Mouse (Mus musculus) erythroblast, adult 5-6 weeks (primary cell): Measurements from ENCODE around the gene Nr4a1. TPM values are rescaled to one million over a fixed set of nuclear protein-coding genes. Genes with fewer than 3 reads are reported as not detected.

Source experiments
- ATAC-seq: replicated peaks from 2 replicates; pipeline ENCODE4 v1.8.0; 2016; ENCODE audit warnings: moderate number of reproducible peaks, mild to moderate bottlenecking, moderate TSS enrichment, inconsistent platforms; ENCODE audit not compliant: poor library complexity, low FRiP score, severe bottlenecking
- total RNA-seq, 2 experiments: library from RNA; stranded (forward) in 1 of 2; stranded (reverse) in 1 of 2; fragments of 150-400 nt in 1 of 2; fragments of 200-764, 138-1000 nt in 1 of 2; gene quantifications; 2 replicates each; pipeline versions ENCODE4 v1.2.3 to v1.2.4; 2015 to 2017; ENCODE audit warnings: low replicate concordance in 2 of 2

Gene Nr4a1
- total RNA-seq, 2 experiments from 2014 or later: 3.3 to 15.7 TPM

DNA sequence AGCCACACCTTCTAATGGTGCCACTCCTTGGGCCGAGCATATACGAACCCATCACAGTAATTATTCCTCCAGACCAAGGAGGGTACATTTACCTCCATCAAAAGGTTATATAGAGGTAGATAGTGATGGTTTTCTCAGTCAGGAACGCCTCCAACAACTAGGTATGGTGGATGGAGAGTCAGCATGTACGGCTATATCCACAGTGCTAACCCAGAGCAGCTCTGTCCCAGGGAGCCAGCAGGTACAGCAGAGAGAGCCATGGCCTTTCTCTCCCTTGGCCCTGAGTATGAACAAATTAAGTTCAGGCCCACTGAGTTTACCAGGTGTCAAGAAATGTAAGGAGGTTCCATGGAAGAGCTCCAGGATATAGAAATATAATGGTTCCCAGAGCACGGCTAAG, 2.1 kb upstream of the Nr4a1 start:
- no peak for ATAC-seq

DNA sequence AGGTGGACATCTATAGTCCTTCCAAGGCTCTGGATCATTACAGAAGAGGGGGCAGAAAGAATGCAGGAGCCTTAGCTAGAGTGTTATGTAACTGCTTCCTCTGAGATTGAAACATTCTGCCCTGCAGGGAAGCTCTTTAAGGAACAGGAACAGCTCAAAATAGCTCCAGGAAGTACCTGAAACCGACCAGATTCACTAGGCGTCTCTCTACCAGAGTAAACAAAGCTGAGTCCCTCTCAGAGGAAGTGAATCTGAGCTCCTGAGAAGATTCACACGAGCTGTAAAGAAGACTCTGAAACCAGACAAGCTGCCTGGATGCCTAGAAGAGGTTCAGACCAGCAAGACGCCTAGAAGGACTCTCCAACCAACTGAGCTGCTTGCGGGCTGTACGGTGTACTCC, 1.5 kb upstream of the Nr4a1 start:
- ATAC-seq: no peak

DNA sequence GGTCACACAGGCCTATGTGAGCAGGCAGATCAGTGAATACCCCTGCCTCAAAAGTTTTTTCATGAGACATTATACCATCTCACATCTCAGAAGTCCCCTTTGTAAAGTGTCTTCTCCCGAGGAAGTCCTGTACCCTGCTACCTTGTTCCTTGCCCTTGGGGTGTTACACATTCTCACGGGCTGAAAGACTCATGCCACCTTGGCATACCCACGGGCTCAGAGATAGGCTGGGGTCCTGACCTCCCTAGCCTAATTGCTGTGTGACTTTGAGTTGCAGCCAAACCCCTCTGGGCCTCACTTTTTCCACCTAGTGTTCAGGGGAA, 545 bp upstream of the Nr4a1 start:
- no peak for ATAC-seq

DNA sequence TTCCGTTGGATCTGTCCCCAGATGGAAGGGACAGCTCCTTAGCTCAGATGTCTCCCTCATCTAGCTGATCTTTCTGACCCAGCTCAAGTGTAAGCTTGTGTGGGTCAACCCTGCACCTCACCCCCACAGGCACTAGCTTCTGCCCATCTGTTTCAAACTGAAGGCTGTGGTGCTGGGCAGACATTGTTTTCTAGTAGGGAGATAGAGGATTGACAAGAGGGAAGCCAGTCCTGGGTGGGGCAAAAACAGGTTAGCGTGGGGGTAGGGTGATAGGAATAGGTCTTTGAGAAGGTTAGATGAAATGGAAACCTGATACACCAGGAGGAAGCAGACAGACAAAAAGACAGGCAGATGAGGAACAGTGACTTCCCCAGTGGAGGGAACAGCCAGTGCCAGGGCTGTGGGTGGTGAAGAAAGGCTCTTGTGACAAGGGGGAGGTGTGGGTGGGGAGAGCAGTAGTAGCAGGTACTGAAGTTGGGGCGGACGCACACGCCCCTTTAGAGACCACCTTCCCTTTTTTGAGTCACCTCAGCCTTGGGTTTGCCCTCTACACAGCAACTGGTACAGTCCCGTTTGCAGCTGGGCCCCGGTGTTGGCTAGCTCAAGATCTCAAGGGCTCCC, 1.9 kb downstream of the Nr4a1 start:
- ATAC-seq: no peak

DNA sequence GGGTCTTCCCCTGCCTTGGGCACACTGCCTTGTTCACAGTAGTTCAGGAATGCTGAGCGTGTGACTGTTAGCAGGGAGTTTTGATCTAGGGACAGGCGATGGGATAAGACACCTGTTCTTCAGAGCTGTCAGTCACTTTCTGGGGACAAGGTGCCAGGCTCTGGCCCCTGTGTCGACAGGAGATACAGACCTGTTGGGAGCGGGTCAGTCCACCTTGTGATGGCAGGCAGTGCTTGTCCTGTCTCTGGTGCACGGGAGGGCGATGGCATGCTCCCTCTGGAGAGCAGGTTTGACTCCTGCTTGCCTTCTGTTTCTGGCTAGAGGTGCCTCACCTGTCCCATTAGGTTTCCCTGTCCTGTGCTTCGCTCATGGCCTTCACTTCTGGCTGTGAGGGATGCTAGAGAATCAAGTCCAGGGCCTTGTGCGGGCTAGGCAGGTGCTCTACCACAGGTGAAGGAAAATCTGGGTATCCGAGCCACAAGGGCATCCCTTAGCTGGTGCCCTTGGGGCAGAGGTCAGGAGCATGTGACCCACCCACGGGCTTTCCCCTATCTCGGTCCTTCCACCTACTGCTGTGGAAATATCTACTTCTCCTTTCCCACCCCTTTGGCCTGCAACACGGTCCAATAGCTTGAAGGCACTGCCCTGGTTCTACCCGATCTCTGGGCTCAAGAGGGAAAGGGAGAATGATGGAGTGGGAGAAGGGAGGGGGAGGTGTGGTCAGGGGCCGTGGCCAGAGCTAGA, 2.6 kb downstream of the Nr4a1 start:
- no peak for ATAC-seq

DNA sequence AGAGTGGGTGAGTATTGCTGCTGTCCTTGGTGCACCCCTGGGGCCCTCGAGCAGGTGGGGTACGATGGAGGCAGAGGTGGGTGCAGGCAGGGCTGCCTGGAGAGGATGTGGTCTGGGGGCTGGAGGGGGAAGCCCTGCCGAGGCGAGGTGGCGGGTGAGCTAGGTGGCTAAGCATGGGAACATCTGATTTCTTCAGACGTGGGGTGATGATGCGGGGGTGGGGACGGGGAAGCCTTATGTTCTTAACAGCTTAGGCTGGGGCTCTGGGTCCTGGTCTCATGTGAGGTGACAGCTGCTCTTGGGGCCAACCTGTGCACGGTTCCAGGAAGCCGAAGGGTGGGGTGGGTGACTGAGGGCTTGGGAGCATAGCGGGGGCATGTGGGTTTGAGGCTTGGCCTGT, 4.4 kb downstream of the Nr4a1 start:
- ATAC-seq: no peak

DNA sequence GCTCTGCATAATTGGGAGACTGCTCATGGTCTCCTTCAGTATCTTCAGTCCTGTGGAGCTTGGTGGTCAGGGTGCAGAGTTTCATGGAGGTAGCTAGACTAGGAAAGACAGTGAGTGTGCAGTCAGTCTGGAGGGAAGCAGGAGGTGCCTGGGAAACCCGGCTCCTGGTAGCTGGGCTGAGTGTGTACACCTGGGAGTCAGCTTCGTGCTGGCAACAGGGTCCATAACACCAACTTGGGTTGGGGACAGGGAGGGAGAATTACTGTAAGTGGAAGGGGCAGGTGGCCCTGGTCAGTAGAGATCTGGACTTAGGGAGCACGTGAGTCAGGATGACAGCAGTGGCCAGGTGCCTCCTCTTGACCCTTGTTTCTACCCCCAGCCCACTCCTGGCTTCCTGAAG, 5.9 kb downstream of the Nr4a1 start:
- no peak for ATAC-seq

DNA sequence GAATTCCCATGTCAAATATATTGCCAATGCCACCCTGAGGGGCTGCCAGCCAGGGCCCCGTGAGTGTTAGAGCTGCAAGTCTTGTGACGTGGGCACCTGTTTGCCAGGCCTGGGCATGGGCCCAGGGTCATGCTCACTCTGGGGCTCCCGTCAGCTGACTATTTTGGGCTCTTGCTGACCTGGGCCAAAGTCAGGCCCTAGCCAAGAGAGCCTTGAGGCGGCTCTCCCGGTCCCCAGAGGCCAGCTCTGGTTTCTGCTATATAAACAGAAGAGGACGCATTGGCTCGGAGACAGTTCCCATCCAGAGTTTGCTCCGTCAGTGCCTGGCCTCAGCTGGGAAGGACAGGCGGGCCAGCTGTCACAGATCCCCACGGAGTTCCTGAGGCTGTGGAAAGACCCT, 6.3 kb downstream of the Nr4a1 start:
- ATAC-seq: no peak

DNA sequence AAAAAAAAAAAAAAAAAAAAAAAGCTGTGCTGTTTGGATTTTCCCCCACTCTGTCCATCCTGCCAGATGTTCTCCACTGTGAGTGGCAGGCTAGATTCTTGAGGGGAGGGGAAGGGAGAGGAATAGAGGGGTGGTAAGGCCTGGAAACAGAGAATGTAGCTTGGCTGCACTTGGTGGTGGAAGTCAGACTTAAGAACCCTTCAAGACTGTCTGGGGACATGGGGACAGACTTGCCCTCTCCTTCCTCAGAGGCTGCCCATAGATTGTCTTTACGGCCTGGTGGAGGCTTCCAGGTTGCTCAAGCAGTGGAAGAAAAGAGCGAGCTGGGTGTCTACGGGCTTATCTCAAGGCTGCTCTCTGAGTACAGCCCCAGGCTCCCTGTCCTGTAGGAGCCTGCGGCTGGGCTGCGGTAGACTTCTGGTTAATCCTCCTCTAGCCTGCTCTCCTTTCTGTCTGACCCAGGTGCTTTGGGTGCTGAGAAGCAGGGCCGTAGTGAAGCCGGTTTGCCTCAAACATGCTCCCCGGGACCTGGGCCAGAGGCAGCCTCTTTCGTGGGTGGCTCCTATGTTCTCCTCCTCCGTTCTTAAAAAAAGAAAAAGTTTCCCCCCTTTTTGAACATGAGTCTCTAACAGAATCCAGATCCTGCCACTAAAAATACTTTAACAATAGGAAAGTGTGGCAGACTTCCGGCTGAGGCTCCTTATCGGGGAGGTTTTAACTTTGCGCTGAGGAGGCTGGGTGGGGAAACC, 7.0 kb downstream of the Nr4a1 start:
- ATAC-seq: no peak

DNA sequence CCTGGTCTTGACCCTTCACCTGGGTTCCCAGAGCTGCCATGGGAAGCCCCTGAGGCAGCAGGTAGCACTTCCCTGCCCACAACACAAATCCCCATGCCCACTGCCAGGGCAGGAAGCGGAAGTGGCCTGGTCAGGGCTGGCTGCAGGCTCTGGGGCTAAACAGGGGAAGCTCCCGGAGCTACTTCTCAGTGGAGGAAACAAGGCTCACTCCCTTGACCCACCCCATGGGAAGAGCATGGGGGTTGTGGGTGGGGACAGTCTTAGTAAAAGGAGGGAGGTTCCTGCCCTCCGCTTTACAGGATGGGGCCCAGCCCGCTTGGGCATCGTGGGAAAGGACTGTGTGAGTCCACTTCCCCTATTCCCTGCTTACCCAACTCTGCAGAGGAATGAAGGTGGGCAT, 8.4 kb downstream of the Nr4a1 start:
- ATAC-seq: no peak

DNA sequence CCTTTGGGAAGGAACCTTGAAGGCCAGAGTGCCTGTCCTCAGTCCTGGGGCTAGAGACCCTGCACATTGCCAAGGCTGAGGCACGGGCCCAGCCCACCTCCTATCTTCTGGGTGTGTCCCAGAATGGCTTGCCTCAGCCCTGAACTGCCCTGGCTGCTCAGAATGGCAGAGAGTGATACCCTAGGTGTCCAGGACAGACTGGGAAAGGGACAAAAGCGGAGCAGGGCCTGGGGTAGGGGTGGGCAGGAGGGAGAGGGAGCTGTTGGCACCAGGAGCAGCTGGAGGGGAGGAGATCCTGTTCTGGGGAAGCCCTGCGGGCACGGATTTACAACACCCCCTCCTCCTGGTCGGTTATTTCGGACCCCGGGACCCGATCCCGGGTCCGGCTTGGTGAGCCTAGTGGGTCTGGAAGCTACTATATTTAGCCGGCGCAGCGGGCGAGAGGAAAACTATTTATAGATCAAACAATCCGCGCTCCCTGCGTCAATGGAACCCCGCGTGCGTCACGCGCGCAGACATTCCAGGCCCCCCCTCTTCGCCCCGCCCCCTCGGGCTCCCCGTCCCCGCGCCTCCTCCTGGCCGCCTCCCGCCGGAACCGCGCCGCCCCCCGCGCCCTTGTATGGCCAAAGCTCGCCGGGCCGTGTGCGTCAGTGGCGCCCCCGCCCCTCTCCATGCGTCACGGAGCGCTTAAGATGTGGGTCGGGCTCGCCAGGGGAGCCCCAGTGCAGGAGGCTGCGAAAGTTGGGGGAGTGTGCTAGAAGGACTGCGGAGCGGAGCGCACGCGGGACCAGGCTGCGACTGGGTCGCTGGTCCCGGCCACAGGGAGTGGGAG, 12.3 kb downstream of the Nr4a1 start:
- ATAC-seq: no peak

DNA sequence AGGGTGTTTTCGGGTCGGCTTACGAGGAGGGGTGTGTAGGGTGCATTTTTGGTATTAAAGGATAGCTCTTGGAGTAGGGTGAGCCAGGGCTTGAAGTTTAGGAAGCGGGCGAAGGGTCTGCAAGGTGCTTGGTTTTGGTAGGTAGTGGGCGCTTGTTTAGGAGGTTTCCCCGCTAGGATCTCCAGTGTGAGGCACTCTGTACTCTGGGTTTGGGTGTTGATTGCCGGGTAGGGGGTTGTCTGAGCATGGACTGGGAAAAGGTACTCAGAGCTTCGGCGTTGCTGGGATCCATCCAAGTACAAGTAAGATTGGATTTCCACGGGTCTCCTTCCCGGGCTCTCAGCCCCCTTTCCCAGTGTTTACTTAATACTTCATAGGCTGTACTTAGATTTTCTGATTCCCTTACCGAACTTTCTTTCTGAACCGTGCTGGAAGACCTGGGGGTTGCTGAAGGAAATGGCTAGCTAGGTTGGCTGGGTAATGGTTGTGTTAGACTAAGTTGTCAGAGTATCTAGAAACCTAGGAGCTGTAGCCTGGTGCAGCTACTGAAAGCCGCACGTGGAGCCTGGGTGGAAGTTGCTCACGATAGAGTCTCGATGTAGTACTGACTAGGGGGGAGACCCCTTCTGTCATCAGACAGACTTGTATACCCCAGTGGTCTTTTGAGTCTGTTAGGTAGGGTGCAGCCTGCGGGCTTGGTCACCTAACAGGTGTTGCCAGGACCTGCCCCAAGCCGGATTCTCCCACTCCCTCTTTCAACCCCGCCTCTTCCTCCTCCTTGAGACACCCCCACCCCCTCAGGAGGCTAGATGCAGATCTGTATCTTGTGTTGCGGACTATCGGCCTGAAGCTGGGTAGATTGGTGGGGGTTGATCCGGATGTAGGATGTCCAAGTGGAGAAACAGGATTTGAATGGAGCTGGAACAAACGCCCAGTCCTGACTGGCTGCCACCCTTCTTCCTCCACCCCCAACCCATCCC, 13.3 kb downstream of the Nr4a1 start:
- ATAC-seq: no peak

DNA sequence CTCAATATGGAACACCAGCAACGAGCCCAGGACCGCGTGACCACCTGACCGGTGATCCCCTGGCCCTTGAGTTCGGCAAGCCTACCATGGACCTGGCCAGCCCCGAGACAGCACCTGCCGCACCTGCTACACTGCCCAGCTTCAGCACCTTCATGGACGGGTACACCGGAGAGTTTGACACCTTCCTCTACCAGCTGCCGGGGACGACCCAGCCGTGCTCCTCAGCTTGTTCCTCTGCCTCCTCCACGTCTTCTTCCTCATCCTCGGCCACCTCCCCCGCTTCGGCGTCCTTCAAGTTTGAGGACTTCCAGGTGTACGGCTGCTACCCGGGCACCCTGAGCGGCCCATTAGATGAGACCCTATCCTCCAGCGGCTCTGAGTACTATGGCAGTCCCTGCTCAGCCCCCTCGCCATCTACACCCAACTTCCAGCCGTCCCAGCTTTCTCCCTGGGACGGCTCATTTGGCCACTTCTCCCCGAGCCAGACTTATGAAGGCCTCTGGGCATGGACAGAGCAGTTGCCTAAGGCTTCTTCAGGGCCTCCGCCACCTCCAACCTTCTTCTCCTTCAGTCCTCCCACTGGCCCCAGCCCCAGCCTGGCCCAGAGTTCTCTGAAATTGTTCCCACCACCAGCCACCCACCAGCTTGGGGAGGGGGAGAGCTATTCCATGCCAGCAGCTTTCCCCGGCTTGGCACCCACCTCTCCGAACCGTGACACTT, 16.2 kb downstream of the Nr4a1 start:
- no peak for ATAC-seq

DNA sequence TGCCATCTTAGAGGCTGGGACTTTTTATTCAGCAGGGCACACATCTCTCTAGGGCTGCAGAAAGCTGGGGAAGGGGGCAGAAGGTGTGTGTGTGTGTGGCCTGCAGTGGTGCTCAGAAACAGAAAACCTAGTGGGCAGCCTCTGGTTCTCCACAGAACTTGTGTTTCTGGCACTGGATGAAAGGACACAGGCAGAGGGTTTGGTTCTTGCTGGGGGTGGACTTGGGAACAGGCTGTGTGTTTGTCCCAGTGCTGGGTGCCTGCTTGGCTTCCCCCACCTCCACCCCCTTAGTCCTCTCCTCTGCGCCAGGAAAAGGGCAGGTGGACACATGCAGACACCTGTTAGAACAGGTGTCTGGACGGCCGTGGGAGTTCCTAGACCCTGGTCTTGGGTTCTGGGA, 17.0 kb downstream of the Nr4a1 start:
- no peak for ATAC-seq

DNA sequence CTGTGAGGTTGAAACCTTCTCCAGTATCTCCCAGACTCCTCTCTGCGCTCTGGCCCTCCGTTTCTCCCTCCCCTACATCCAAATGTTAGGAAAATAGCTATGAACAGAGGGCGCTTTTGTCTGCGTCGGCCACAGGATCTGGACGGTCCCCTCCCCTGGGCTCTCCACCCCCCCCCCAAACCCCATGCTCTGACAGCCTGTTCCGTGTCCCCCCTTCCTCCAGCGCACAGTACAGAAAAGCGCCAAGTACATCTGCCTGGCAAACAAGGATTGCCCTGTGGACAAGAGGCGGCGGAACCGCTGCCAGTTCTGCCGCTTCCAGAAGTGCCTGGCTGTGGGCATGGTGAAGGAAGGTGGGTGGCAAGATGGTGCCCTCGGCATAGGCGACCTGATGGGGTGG, 17.4 kb downstream of the Nr4a1 start:
- no peak for ATAC-seq

DNA sequence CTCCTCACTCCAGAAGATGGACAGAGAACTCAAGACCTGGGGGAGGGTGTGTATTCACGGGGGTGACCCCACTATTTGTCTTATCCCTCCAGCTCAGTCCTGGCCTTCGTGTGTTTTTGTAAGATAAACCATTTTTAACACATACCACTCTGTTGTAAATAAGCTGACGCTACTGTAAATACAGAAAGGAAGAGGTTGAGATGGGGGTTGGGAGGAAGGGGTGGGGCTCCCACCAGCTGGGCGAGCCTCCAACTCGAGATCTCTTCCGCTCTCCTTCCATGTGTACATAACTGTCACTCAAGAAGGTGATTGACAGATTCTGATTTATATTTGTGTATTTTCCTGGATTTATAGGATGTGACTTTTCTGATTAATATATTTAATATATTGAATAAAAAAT, 20.3 kb downstream of the Nr4a1 start:
- ATAC-seq: no peak

DNA sequence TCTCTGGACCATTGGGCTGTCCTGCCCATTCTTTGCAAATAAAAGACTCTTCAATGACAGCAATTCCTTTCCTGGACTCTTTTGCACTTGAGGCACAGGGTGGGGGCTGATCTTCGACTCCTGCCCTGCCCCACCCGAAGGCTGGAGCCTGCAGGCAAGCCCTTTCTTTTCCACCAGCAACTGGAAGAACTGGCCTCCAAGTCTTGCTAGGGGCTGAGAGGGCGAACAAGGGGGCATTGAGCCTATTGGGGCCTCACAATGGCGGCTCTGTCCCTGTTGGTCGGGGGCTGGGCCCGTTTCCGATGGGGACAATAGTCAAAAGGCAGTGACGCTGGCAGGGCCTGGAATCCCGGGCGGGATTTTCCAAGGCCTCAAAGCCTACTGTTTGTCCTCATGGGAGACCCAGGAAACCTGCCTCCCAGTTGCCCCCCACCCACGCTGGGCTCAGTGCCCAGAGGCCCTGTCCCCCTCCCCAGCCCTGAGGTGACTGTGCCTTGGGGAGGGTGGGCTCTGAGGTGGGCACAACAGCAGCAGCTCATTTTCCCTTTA, 23.4 kb downstream of the Nr4a1 start:
- no peak for ATAC-seq

DNA sequence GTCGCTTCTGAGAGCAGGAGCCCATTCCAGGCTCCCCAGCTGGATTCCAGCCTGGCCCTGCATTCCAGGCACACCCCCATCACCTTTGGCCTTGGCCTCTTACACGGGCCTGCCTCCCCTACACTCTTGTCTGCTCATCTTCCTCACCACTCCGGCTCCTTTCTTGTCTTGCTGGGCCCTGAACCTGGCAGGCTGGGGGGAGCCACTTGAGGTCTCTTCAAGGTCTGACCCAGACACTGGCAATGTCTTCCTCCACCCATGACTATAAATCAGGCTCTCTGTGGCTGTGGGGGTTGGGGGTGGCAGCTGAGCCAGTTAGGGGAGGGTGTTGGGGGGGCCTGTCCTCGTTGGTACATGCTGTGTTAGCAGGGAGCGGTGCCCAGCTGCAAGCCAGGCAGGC, 24.5 kb downstream of the Nr4a1 start:
- ATAC-seq: no peak
